In genomic region chr17:71213666-71214065, GRCm38 (mm10) we compare ENCODE assay signal across 25 mouse cellular contexts. TPM values are rescaled to one million over a fixed set of nuclear protein-coding genes. Genes with fewer than 3 reads are reported as not detected.
DNase-seq lines count a peak whose midpoint lies in the region; ATAC-seq and TF ChIP-seq lines count a peak whose summit lies in the region.
"Had no signal": no experiment of that assay in that cellular context is flagged by ENCODE, and none has a peak within 500 bp of the region (broad histone marks: within the 10 kb centered on the region; RNA-seq: fewer than 3 reads in every experiment).

No protein-coding gene starts in this region.

- 53% methylated on average over 1 of the region's 1 CpGs for WGBS in embryonic facial prominence, embryonic 11.5 days
- WGBS in embryonic facial prominence, embryonic 10.5 days: 75% methylated on average over 1 of the region's 1 CpGs
- WGBS in embryonic facial prominence, embryonic 14.5 days: 42% methylated on average over 1 of the region's 1 CpGs
- WGBS in liver, embryonic 13.5 days (ENCODE audit: insufficient replicate concordance): 81% methylated on average over 1 of the region's 1 CpGs
- WGBS in intestine, postnatal 0 days: 67% methylated on average over 1 of the region's 1 CpGs

- TF ChIP-seq CTCF in intestine, postnatal 0 days (IDR thresholded peaks at IDR 0.05; ENCODE audit: low read depth): no peak

- no peak overlapping the region for H3K4me2 ChIP-seq in embryonic facial prominence, embryonic 11.5 days (ENCODE audit: low read depth, low read length)
- no peak overlapping the region for H3K4me2 ChIP-seq in embryonic facial prominence, embryonic 14.5 days (ENCODE audit: low read depth, low read length)
- H3K4me2 ChIP-seq in liver, embryonic 13.5 days: peak overlapping the region; percentile 56
- H3K4me2 ChIP-seq in intestine, postnatal 0 days (replicated peaks; ENCODE audit: low read depth): no peak overlapping the region
- H3K4me2 ChIP-seq: forebrain, embryonic 13.5 days; heart, embryonic 12.5 days; limb, embryonic 15.5 days; neural tube, embryonic 15.5 days; stomach, embryonic 15.5 days had no signal

- no peak overlapping the region for H3K27ac ChIP-seq in embryonic facial prominence, embryonic 11.5 days (replicated peaks; ENCODE audit: low read depth, low read length)
- H3K27ac ChIP-seq in embryonic facial prominence, embryonic 10.5 days (replicated peaks): no peak overlapping the region
- no peak overlapping the region for H3K27ac ChIP-seq in embryonic facial prominence, embryonic 14.5 days (replicated peaks; ENCODE audit: low read depth, low read length)
- H3K27ac ChIP-seq in liver, embryonic 13.5 days: peak overlapping the region; percentile 74
- H3K27ac ChIP-seq in intestine, postnatal 0 days (ENCODE audit: low read depth, low read length): no peak overlapping the region
- H3K27ac ChIP-seq: forebrain, embryonic 13.5 days; limb, embryonic 15.5 days; midbrain, embryonic 10.5 days; neural tube, embryonic 15.5 days; stomach, embryonic 15.5 days had no signal

- no peaks in the 10 kb centered on the region; the same call in 1 of the 2 replicates for H3K36me3 ChIP-seq in embryonic facial prominence, embryonic 11.5 days (replicated peaks; ENCODE audit: control insufficient read depth, insufficient read depth, low read depth, low read length)
- H3K36me3 ChIP-seq in embryonic facial prominence, embryonic 10.5 days (replicated peaks): peaks cover 19% of the 10 kb centered on the region
- peaks cover 15% of the 10 kb centered on the region for H3K36me3 ChIP-seq in embryonic facial prominence, embryonic 14.5 days (ENCODE audit: control insufficient read depth, insufficient read depth, low read length)
- H3K36me3 ChIP-seq in liver, embryonic 13.5 days: peaks cover 29% of the 10 kb centered on the region
- peaks cover 11% of the 10 kb centered on the region; the same call in 1 of the 2 replicates for H3K36me3 ChIP-seq in intestine, postnatal 0 days (ENCODE audit: control insufficient read depth, insufficient read depth)
- H3K36me3 ChIP-seq: neural tube, embryonic 15.5 days had no signal

- H3K9ac ChIP-seq in embryonic facial prominence, embryonic 11.5 days (replicated peaks; ENCODE audit: low read length): no peak overlapping the region
- no peak overlapping the region for H3K9ac ChIP-seq in embryonic facial prominence, embryonic 14.5 days (ENCODE audit: low read depth, low read length)
- peak overlapping the region; percentile 42; the same call in 1 of the 2 replicates for H3K9ac ChIP-seq in liver, embryonic 13.5 days
- no peak overlapping the region for H3K9ac ChIP-seq in intestine, postnatal 0 days (ENCODE audit: low read depth, low read length)
- H3K9ac ChIP-seq: forebrain, embryonic 13.5 days; heart, embryonic 12.5 days; limb, embryonic 15.5 days; neural tube, embryonic 15.5 days; stomach, embryonic 15.5 days had no signal

- H3K4me3 ChIP-seq in embryonic facial prominence, embryonic 11.5 days (ENCODE audit: low read depth, low read length): no peak overlapping the region
- no peak overlapping the region for H3K4me3 ChIP-seq in embryonic facial prominence, embryonic 10.5 days
- no peak overlapping the region for H3K4me3 ChIP-seq in embryonic facial prominence, embryonic 14.5 days (ENCODE audit: low read depth, low read length)
- H3K4me3 ChIP-seq in liver, embryonic 13.5 days (replicated peaks): no peak overlapping the region
- no peak overlapping the region for H3K4me3 ChIP-seq in intestine, postnatal 0 days (ENCODE audit: low read depth, low read length)
- H3K4me3 ChIP-seq: forebrain, embryonic 13.5 days; heart, embryonic 12.5 days; limb, embryonic 15.5 days; midbrain, embryonic 10.5 days; neural tube, embryonic 15.5 days; stomach, embryonic 15.5 days had no signal

- H3K27me3 ChIP-seq in embryonic facial prominence, embryonic 11.5 days (ENCODE audit: control insufficient read depth, insufficient read depth, low read length): no peaks in the 10 kb centered on the region
- no peaks in the 10 kb centered on the region for H3K27me3 ChIP-seq in embryonic facial prominence, embryonic 10.5 days (replicated peaks; ENCODE audit: low read depth, poor library complexity, severe bottlenecking)
- H3K27me3 ChIP-seq in embryonic facial prominence, embryonic 14.5 days (replicated peaks; ENCODE audit: control insufficient read depth, insufficient read depth, low read length): no peaks in the 10 kb centered on the region
- no peaks in the 10 kb centered on the region for H3K27me3 ChIP-seq in liver, embryonic 13.5 days
- H3K27me3 ChIP-seq in intestine, postnatal 0 days (replicated peaks; ENCODE audit: control insufficient read depth, insufficient read depth, low read length): no peaks in the 10 kb centered on the region
- H3K27me3 ChIP-seq: forebrain, embryonic 13.5 days; heart, embryonic 12.5 days; limb, embryonic 15.5 days; neural tube, embryonic 15.5 days; stomach, embryonic 15.5 days had no signal

- no peak; the same call in 1 of the 2 replicates for ATAC-seq in embryonic facial prominence, embryonic 11.5 days (replicated peaks; ENCODE audit: insufficient number of reproducible peaks, low FRiP score, low TSS enrichment, low read depth)
- ATAC-seq in embryonic facial prominence, embryonic 14.5 days (ENCODE audit: low read depth): peak; percentile 67; the same call in 1 of the 2 replicates
- ATAC-seq in liver, embryonic 13.5 days (ENCODE audit: low read depth): no peak
- no peak for ATAC-seq in intestine, postnatal 0 days
- ATAC-seq: forebrain, embryonic 13.5 days; lung, postnatal 0 days had no signal

- H3K9me3 ChIP-seq in embryonic facial prominence, embryonic 11.5 days (replicated peaks; ENCODE audit: control insufficient read depth, low read length): no peaks in the 10 kb centered on the region
- 0 out of 2 replicates have a peak, but pooled peaks cover 2% of the 10 kb centered on the region for H3K9me3 ChIP-seq in embryonic facial prominence, embryonic 10.5 days
- 0 out of 2 replicates have a peak, but pooled peaks cover 4% of the 10 kb centered on the region for H3K9me3 ChIP-seq in embryonic facial prominence, embryonic 14.5 days (ENCODE audit: control insufficient read depth, low read length)
- H3K9me3 ChIP-seq in liver, embryonic 13.5 days (replicated peaks): no peaks in the 10 kb centered on the region
- 0 out of 2 replicates have a peak, but pooled peaks cover 3% of the 10 kb centered on the region for H3K9me3 ChIP-seq in intestine, postnatal 0 days (ENCODE audit: control insufficient read depth)
- H3K9me3 ChIP-seq: forebrain, embryonic 13.5 days; heart, embryonic 12.5 days; limb, embryonic 15.5 days; midbrain, embryonic 10.5 days; neural tube, embryonic 15.5 days; stomach, embryonic 15.5 days had no signal

- H3K4me1 ChIP-seq in embryonic facial prominence, embryonic 11.5 days (ENCODE audit: control insufficient read depth, insufficient read depth, low read length): no peaks in the 10 kb centered on the region
- peaks cover 5% of the 10 kb centered on the region; the same call in 1 of the 2 replicates for H3K4me1 ChIP-seq in embryonic facial prominence, embryonic 10.5 days
- no peaks in the 10 kb centered on the region; the same call in 1 of the 2 replicates for H3K4me1 ChIP-seq in embryonic facial prominence, embryonic 14.5 days (ENCODE audit: control insufficient read depth, insufficient read depth, low read length)
- peaks cover 85% of the 10 kb centered on the region for H3K4me1 ChIP-seq in liver, embryonic 13.5 days (replicated peaks)
- 0 out of 2 replicates have a peak, but pooled peaks cover 4% of the 10 kb centered on the region for H3K4me1 ChIP-seq in intestine, postnatal 0 days (replicated peaks; ENCODE audit: control insufficient read depth, insufficient read depth, low read length)
- H3K4me1 ChIP-seq: forebrain, embryonic 13.5 days had no signal

- DNase-seq in embryonic facial prominence, embryonic 11.5 days (ENCODE audit: low spot score): peak; percentile 20
- DNase-seq in embryonic facial prominence, embryonic 10.5 days (ENCODE audit: low spot score): no peak
- peak; percentile 67 for DNase-seq in 3T3-L1 (ENCODE audit: low read depth, low spot score)
- DNase-seq in embryonic facial prominence, embryonic 14.5 days (ENCODE audit: low spot score): peak; percentile 40
- no peak for DNase-seq in liver, embryonic 13.5 days
- no peak for DNase-seq in cerebellum, postnatal 36 days
- no peak for DNase-seq in heart, postnatal 4 days
- DNase-seq: adrenal gland, postnatal 10 days; cerebellum, adult 2 months; cerebellum, postnatal 25 days; heart, postnatal 10 days; kidney, adult 8-10 months; kidney, postnatal 25 days; layer of hippocampus, postnatal 36 days; right cerebral cortex, adult 18-20 months; right cerebral cortex, postnatal 4 days; thymus, postnatal 25 days had no signal

RNA-seq across cellular contexts. Expression of gene Lpin2, which starts 31.3 kb away (rescaled TPM):
- polyA plus RNA-seq in embryonic facial prominence, embryonic 11.5 days (2014; fragmentation: Nextera tagmentation; extraction: Ambion mirVana): 46.3 and 49.4 TPM in 2 replicates
- polyA plus RNA-seq in embryonic facial prominence, embryonic 10.5 days (2016; fragmentation: Nextera tagmentation; extraction: Ambion mirVana): 42.1 and 45.2 TPM in 2 replicates
- polyA plus RNA-seq in embryonic facial prominence, embryonic 14.5 days (2014; fragmentation: Nextera tagmentation; extraction: Ambion mirVana): 32.1 and 35.7 TPM in 2 replicates
- 38.0 and 43.2 TPM in 2 replicates for polyA plus RNA-seq in liver, embryonic 13.5 days (2015; fragmentation: Nextera tagmentation; extraction: Ambion mirVana)
- 22.2 and 24.8 TPM in 2 replicates for polyA plus RNA-seq in intestine, postnatal 0 days (2015; fragmentation: Nextera tagmentation; extraction: Ambion mirVana)
- total RNA-seq in heart, postnatal 4 days (2021): 10 to 100 TPM; 16.3 to 19.5 TPM

Comparison
In these comparisons a context has a peak if more than half of its experiments do, and no peak if none do; other contexts are left out.
1. DNase-seq: peak in embryonic facial prominence, embryonic 11.5 days (single experiment), 3T3-L1 (single experiment) and embryonic facial prominence, embryonic 14.5 days (single experiment); none in embryonic facial prominence, embryonic 10.5 days (single experiment), liver, embryonic 13.5 days (single experiment), cerebellum, postnatal 36 days (0 of 2) and heart, postnatal 4 days (single experiment).